Mouse (Mus musculus): ENCODE data around the gene Cfd.

- no peak for TF ChIP-seq EP300 (optimal IDR thresholded peaks at IDR 0.05)
- no peak for TF ChIP-seq CTCF (IDR thresholded peaks at IDR 0.05; ENCODE audit: low read depth)
Measured at GRCm38 (mm10) chr10:79860079-79860911, 30.4 kb upstream of the Cfd start.
